Mouse (Mus musculus) liver, embryonic 14.5 days (tissue): ENCODE measurements around the gene Tex264.

Experiments
- CTCF ChIP-seq: IDR thresholded peaks from 2 replicates; pipeline ENCODE4 v1.5.1; 2016; ENCODE audit warnings: antibody characterized with exemption, low read depth, control low read depth
- EP300 ChIP-seq: IDR thresholded peaks from 2 replicates; pipeline ENCODE4 v1.6.1; 2016; ENCODE audit warnings: antibody characterized with exemption, low read depth

DNA sequence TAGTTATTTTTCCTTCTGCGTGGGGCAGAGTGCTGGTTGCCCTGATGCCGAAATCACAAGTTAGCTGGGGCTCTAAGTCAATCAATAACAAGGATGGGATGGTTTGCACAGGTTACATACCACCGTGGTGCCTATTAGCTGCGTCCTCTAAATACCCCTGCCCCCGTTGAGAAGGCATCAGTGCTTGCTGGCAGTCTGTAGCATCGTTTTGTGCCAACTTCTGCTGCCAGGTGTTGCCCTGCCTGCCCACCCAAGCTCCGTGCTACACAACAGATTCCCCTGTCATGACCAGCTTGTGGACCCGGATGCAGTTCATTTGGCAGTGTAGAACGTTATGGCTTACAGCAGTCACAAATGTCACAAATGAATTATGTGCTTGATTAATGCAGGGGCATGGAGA is 69.4 kb downstream of the Tex264 start:
- TF ChIP-seq CTCF, result no peak
- TF ChIP-seq EP300, result no peak
